Mouse (Mus musculus) liver, embryonic 11.5 days (tissue): ENCODE data around the gene Ehd1. TPM values are rescaled to one million over a fixed set of nuclear protein-coding genes. Genes with fewer than 3 reads are reported as not detected.
A peak's percentile ranks its signal among the peaks of the same experiment; 100 is the strongest.

ENCODE experiments used
- ATAC-seq: fragments of 200-750 bp; cut with Nextera tagmentation; replicated peaks from 2 replicates; pipeline ENCODE4 v1.8.0; 2017; ENCODE audit warnings: moderate number of reproducible peaks, mild to moderate bottlenecking, moderate TSS enrichment, moderate library complexity; ENCODE audit not compliant: low FRiP score
- DNase-seq: peaks from one replicate; pipeline ENCODE4 v3.0.0-alpha.2; 2017; ENCODE audit warnings: low spot score
- H3K27ac ChIP-seq: fragments of 300-500 bp; sonication (generic); 2 replicates; pipeline ENCODE4 v1.5.1; 2014; ENCODE audit warnings: mild to moderate bottlenecking, low read depth, low read length, control low read depth
- H3K27me3 ChIP-seq: fragments of 300-500 bp; sonication (generic); replicated peaks from 2 replicates; pipeline ENCODE4 v1.6.1; 2014; ENCODE audit warnings: low read length, mixed read lengths; ENCODE audit not compliant: control insufficient read depth, insufficient read depth
- H3K36me3 ChIP-seq: fragments of 300-500 bp; sonication (generic); 2 replicates; pipeline ENCODE4 v1.6.1; 2014; ENCODE audit warnings: mild to moderate bottlenecking, low read length, moderate library complexity, mixed read lengths; ENCODE audit not compliant: control insufficient read depth, insufficient read depth
- H3K4me1 ChIP-seq: fragments of 300-500 bp; sonication (generic); replicated peaks from 2 replicates; pipeline ENCODE4 v1.6.1; 2014; ENCODE audit warnings: low read length, mixed read lengths; ENCODE audit not compliant: control insufficient read depth, insufficient read depth
- H3K4me2 ChIP-seq: fragments of 300-500 bp; sonication (generic); 2 replicates; pipeline ENCODE4 v1.6.1; 2014; ENCODE audit warnings: mild to moderate bottlenecking, control low read depth, moderate library complexity
- H3K4me3 ChIP-seq: fragments of 300-500 bp; sonication (generic); 2 replicates; pipeline ENCODE4 v1.5.1; 2014; ENCODE audit warnings: low read depth, low read length, control low read depth
- H3K9ac ChIP-seq: fragments of 300-500 bp; sonication (generic); 2 replicates; pipeline ENCODE4 v1.6.1; 2014; ENCODE audit warnings: low read depth, low read length, control low read depth
- H3K9me3 ChIP-seq: fragments of 300-500 bp; sonication (generic); 2 replicates; pipeline ENCODE4 v1.6.1; 2016; ENCODE audit warnings: low read length, inconsistent platforms, mixed read lengths; ENCODE audit not compliant: control insufficient read depth
- WGBS: fragments of 180-500 bp; shearing (Covaris S2); extraction: QIAGEN DNeasy Blood & Tissue Kit; methylation state at CpG from one replicate; pipeline ENCODE4 v1.1.7; 2014; 5-methylcytosine and 5-hydroxymethylcytosine counted together
- polyA plus RNA-seq: library from polyadenylated mRNA; unstranded; fragments of >200 nt; fragmentation: Nextera tagmentation; extraction: Ambion mirVana; gene quantifications from 2 replicates; pipeline ENCODE4 v1.2.1, GENCODE M21; 2014

Gene Ehd1
- polyA plus RNA-seq, 1 experiment from 2014 or later: 96.5 TPM

- Histone ChIP-seq H3K4me1 (peaks cover 62% of the 10 kb centered on the region), H3K9me3 (no peaks in the 10 kb centered on the region), H3K27ac (peak overlapping the region; percentile 83), H3K4me2 (peak overlapping the region; percentile 15), H3K27me3 (no peaks in the 10 kb centered on the region), H3K4me3 (no peak overlapping the region), H3K9ac (peak overlapping the region; percentile 34; the same call in 1 of the 2 replicates), H3K36me3 (peaks cover 48% of the 10 kb centered on the region)
- WGBS: 61% methylated on average over 9 of the region's 9 CpGs
- peak; percentile 60 for ATAC-seq
- DNase-seq: no peak
Measured at GRCm38 (mm10) chr19:6297641-6298040, 21.1 kb downstream of the Ehd1 start.

GRCm38 (mm10) chr19:6299003-6299402 is 22.5 kb downstream of the Ehd1 start:
- peak overlapping the region; percentile 91; the same call in 1 of the 2 replicates for H3K27ac ChIP-seq
- no peak for ATAC-seq
- DNase-seq: no peak
- peaks cover 48% of the 10 kb centered on the region for H3K36me3 ChIP-seq
- peaks cover 75% of the 10 kb centered on the region for H3K4me1 ChIP-seq
- 80% methylated on average over 4 of the region's 4 CpGs for WGBS
- H3K4me2 ChIP-seq: no peak overlapping the region
- H3K27me3 ChIP-seq: no peaks in the 10 kb centered on the region
- no peaks in the 10 kb centered on the region for H3K9me3 ChIP-seq
- H3K9ac ChIP-seq: peak overlapping the region; percentile 28; the same call in 1 of the 2 replicates
- H3K4me3 ChIP-seq: no peak overlapping the region

GRCm38 (mm10) chr19:6299450-6300267 is 23.1 kb downstream of the Ehd1 start:
- peak overlapping the region; percentile 91 for H3K27ac ChIP-seq
- no peaks in the 10 kb centered on the region for H3K9me3 ChIP-seq
- 54% methylated on average over 7 of the region's 7 CpGs for WGBS
- peaks cover 47% of the 10 kb centered on the region for H3K36me3 ChIP-seq
- peak overlapping the region; percentile 47 for H3K4me2 ChIP-seq
- DNase-seq (no peak), ATAC-seq (no peak)
- peak overlapping the region; percentile 51 for H3K9ac ChIP-seq
- H3K27me3 ChIP-seq: no peaks in the 10 kb centered on the region
- peaks cover 82% of the 10 kb centered on the region for H3K4me1 ChIP-seq
- 0 out of 2 replicates have a peak overlapping the region, but pooled peaks have one; percentile 7 for H3K4me3 ChIP-seq

GRCm38 (mm10) chr19:6300402-6300841 is 23.9 kb downstream of the Ehd1 start:
- peak overlapping the region; percentile 47 for H3K4me2 ChIP-seq
- DNase-seq: peak; percentile 52
- H3K4me1 ChIP-seq: peaks cover 82% of the 10 kb centered on the region
- WGBS: 37% methylated on average over 7 of the region's 7 CpGs
- H3K9ac ChIP-seq: peak overlapping the region; percentile 51
- peak; percentile 74 for ATAC-seq
- peak overlapping the region; percentile 91 for H3K27ac ChIP-seq
- H3K9me3 ChIP-seq: no peaks in the 10 kb centered on the region
- 0 out of 2 replicates have a peak overlapping the region, but pooled peaks have one; percentile 10 for H3K4me3 ChIP-seq
- H3K27me3 ChIP-seq: no peaks in the 10 kb centered on the region
- H3K36me3 ChIP-seq: peaks cover 40% of the 10 kb centered on the region

- Histone ChIP-seq H3K27ac (peak overlapping the region; percentile 91), H3K4me1 (peaks cover 74% of the 10 kb centered on the region), H3K9ac (no peak overlapping the region), H3K36me3 (peaks cover 24% of the 10 kb centered on the region), H3K27me3 (no peaks in the 10 kb centered on the region), H3K4me2 (no peak overlapping the region), H3K9me3 (no peaks in the 10 kb centered on the region), H3K4me3 (no peak overlapping the region)
- 75% methylated on average over 5 of the region's 5 CpGs for WGBS
- DNase-seq (no peak), ATAC-seq (no peak)
Measured at GRCm38 (mm10) chr19:6302114-6302513, 25.6 kb downstream of the Ehd1 start.

GRCm38 (mm10) chr19:6302522-6302921 is 26.0 kb downstream of the Ehd1 start:
- Histone ChIP-seq H3K27me3 (no peaks in the 10 kb centered on the region), H3K9ac (0 out of 2 replicates have a peak overlapping the region, but pooled peaks have one; percentile 10), H3K27ac (peak overlapping the region; percentile 34; the same call in 1 of the 2 replicates), H3K36me3 (peaks cover 20% of the 10 kb centered on the region), H3K4me2 (no peak overlapping the region), H3K4me3 (no peak overlapping the region), H3K9me3 (no peaks in the 10 kb centered on the region), H3K4me1 (peaks cover 74% of the 10 kb centered on the region)
- ATAC-seq (no peak), DNase-seq (no peak)
- 22% methylated on average over 4 of the region's 4 CpGs for WGBS

GRCm38 (mm10) chr19:6303831-6304230 is 27.3 kb downstream of the Ehd1 start:
- H3K9ac ChIP-seq: no peak overlapping the region; the same call in 1 of the 2 replicates
- 73% methylated on average over 6 of the region's 6 CpGs for WGBS
- no peak overlapping the region for H3K4me3 ChIP-seq
- DNase-seq (no peak), ATAC-seq (no peak)
- 0 out of 2 replicates have a peak overlapping the region, but pooled peaks have one; percentile 1 for H3K27ac ChIP-seq
- peaks cover 11% of the 10 kb centered on the region; the same call in 1 of the 2 replicates for H3K36me3 ChIP-seq
- H3K4me2 ChIP-seq: no peak overlapping the region
- H3K27me3 ChIP-seq: no peaks in the 10 kb centered on the region
- peaks cover 73% of the 10 kb centered on the region for H3K4me1 ChIP-seq
- no peaks in the 10 kb centered on the region for H3K9me3 ChIP-seq

GRCm38 (mm10) chr19:6304787-6305516 is 28.4 kb downstream of the Ehd1 start:
- 0 out of 2 replicates have a peak overlapping the region, but pooled peaks have one; percentile 39 for H3K9ac ChIP-seq
- H3K9me3 ChIP-seq: no peaks in the 10 kb centered on the region
- peaks cover 2% of the 10 kb centered on the region; the same call in 1 of the 2 replicates for H3K36me3 ChIP-seq
- no peak overlapping the region for H3K4me2 ChIP-seq
- H3K27ac ChIP-seq: peak overlapping the region; percentile 49; the same call in 1 of the 2 replicates
- 25% methylated on average over 5 of the region's 5 CpGs for WGBS
- ATAC-seq: peak; percentile 55
- H3K4me1 ChIP-seq: peaks cover 63% of the 10 kb centered on the region
- DNase-seq: peak; percentile 90
- H3K4me3 ChIP-seq: no peak overlapping the region
- no peaks in the 10 kb centered on the region for H3K27me3 ChIP-seq
